ENCODE assay signal across 15 mouse cellular contexts in genomic region chr10:86212062-86212461, GRCm38 (mm10).
DNase-seq lines count a peak whose midpoint lies in the region; ATAC-seq and TF ChIP-seq lines count a peak whose summit lies in the region.
"Had no signal": no experiment of that assay in that cellular context is flagged by ENCODE, and none has a peak within 500 bp of the region (broad histone marks: within the 10 kb centered on the region; RNA-seq: fewer than 3 reads in every experiment).

No protein-coding gene starts in this region.

- intact Hi-C loops in gastrocnemius, postnatal 36 days (cut with DNase I), result no loop called here

- TF ChIP-seq POLR2A in kidney, adult 2 months (IDR thresholded peaks at IDR 0.05; ENCODE audit: low read depth, low read length), result no peak

- no peak for ATAC-seq in kidney, embryonic 16.5 days (ENCODE audit: low FRiP score, low TSS enrichment)
- ATAC-seq in lung, embryonic 16.5 days (ENCODE audit: low read depth), result peak; percentile 91
- no peak for ATAC-seq in hindbrain, embryonic 12.5 days (ENCODE audit: low FRiP score)
- no peak for ATAC-seq in midbrain, embryonic 15.5 days (replicated peaks)
- ATAC-seq: hindbrain, postnatal 0 days; midbrain, embryonic 16.5 days had no signal

- no peaks in the 10 kb centered on the region for H3K9me3 ChIP-seq in kidney, embryonic 16.5 days (ENCODE audit: low read length)
- H3K9me3 ChIP-seq in lung, embryonic 16.5 days (ENCODE audit: control insufficient read depth, low read length), result 0 out of 2 replicates have a peak, but pooled peaks cover 2% of the 10 kb centered on the region
- H3K9me3 ChIP-seq in hindbrain, embryonic 12.5 days (replicated peaks), result 0 out of 2 replicates have a peak, but pooled peaks cover 2% of the 10 kb centered on the region
- H3K9me3 ChIP-seq in midbrain, embryonic 15.5 days, result no peaks in the 10 kb centered on the region
- H3K9me3 ChIP-seq: forebrain, embryonic 10.5 days; neural tube, embryonic 13.5 days had no signal

- WGBS in kidney, adult 2 months, result 80% methylated on average over 4 of the region's 4 CpGs
- 66% methylated on average over 4 of the region's 4 CpGs for WGBS in kidney, embryonic 16.5 days
- WGBS in lung, embryonic 16.5 days, result 45% methylated on average over 4 of the region's 4 CpGs
- WGBS in hindbrain, embryonic 12.5 days, result 78% methylated on average over 4 of the region's 4 CpGs
- WGBS in midbrain, embryonic 15.5 days, result 90% methylated on average over 4 of the region's 4 CpGs

- peak; percentile 56 for DNase-seq in kidney, adult 2 months
- DNase-seq in gastrocnemius, adult 8-10 months (ENCODE audit: low spot score in 2 of 2), result peak; percentile 34 to 59
- peak; percentile 38 to 52 for DNase-seq in gastrocnemius, postnatal 36 days
- DNase-seq: right cerebral cortex, adult 18-20 months; thymus, postnatal 4 days had no signal

- TF ChIP-seq CTCF in kidney, adult 2 months (conservative IDR thresholded peaks at IDR 0.05; ENCODE audit: insufficient read depth, insufficient read length, low read depth, low read length), result no peak

- no peak overlapping the region for H3K4me2 ChIP-seq in kidney, embryonic 16.5 days (replicated peaks; ENCODE audit: low read depth, low read length)
- H3K4me2 ChIP-seq in lung, embryonic 16.5 days (ENCODE audit: low read depth, low read length), result no peak overlapping the region
- H3K4me2 ChIP-seq in hindbrain, embryonic 12.5 days (replicated peaks), result no peak overlapping the region
- H3K4me2 ChIP-seq in midbrain, embryonic 15.5 days, result no peak overlapping the region
- H3K4me2 ChIP-seq: embryonic facial prominence, embryonic 13.5 days; neural tube, embryonic 13.5 days had no signal

- H3K4me3 ChIP-seq in kidney, adult 2 months (ENCODE audit: insufficient read depth, low read depth, low read length), result no peak overlapping the region
- no peak overlapping the region for H3K4me3 ChIP-seq in kidney, embryonic 16.5 days (ENCODE audit: low read length)
- H3K4me3 ChIP-seq in lung, embryonic 16.5 days (ENCODE audit: low read length), result no peak overlapping the region
- H3K4me3 ChIP-seq in hindbrain, embryonic 12.5 days, result no peak overlapping the region
- no peak overlapping the region for H3K4me3 ChIP-seq in midbrain, embryonic 15.5 days
- H3K4me3 ChIP-seq: embryonic facial prominence, embryonic 13.5 days; forebrain, embryonic 10.5 days; layer of hippocampus, adult 2 months; neural tube, embryonic 13.5 days had no signal

- no peaks in the 10 kb centered on the region; the same call in 1 of the 2 replicates for H3K4me1 ChIP-seq in kidney, adult 2 months (ENCODE audit: control insufficient read depth, insufficient read depth, low read length)
- no peaks in the 10 kb centered on the region for H3K4me1 ChIP-seq in kidney, embryonic 16.5 days (ENCODE audit: insufficient read depth, low read length)
- H3K4me1 ChIP-seq in lung, embryonic 16.5 days (replicated peaks; ENCODE audit: control insufficient read depth, insufficient read depth, low read length), result peaks cover 6% of the 10 kb centered on the region
- no peaks in the 10 kb centered on the region for H3K4me1 ChIP-seq in hindbrain, embryonic 12.5 days
- no peaks in the 10 kb centered on the region for H3K4me1 ChIP-seq in midbrain, embryonic 15.5 days
- H3K4me1 ChIP-seq: embryonic facial prominence, embryonic 13.5 days; forebrain, embryonic 10.5 days; neural tube, embryonic 13.5 days had no signal

- no peaks in the 10 kb centered on the region for H3K36me3 ChIP-seq in kidney, adult 2 months (ENCODE audit: control insufficient read depth, insufficient read depth, low read length)
- no peaks in the 10 kb centered on the region for H3K36me3 ChIP-seq in kidney, embryonic 16.5 days (ENCODE audit: insufficient read depth, low read length)
- no peaks in the 10 kb centered on the region for H3K36me3 ChIP-seq in lung, embryonic 16.5 days (ENCODE audit: control insufficient read depth, insufficient read depth, low read length)
- no peaks in the 10 kb centered on the region for H3K36me3 ChIP-seq in hindbrain, embryonic 12.5 days
- no peaks in the 10 kb centered on the region for H3K36me3 ChIP-seq in midbrain, embryonic 15.5 days (replicated peaks)
- H3K36me3 ChIP-seq: embryonic facial prominence, embryonic 13.5 days; forebrain, embryonic 10.5 days; neural tube, embryonic 13.5 days had no signal

- H3K9ac ChIP-seq in kidney, embryonic 16.5 days (replicated peaks; ENCODE audit: low read length), result no peak overlapping the region
- no peak overlapping the region for H3K9ac ChIP-seq in lung, embryonic 16.5 days (ENCODE audit: low read length)
- H3K9ac ChIP-seq in hindbrain, embryonic 12.5 days, result no peak overlapping the region
- no peak overlapping the region for H3K9ac ChIP-seq in midbrain, embryonic 15.5 days
- H3K9ac ChIP-seq: embryonic facial prominence, embryonic 13.5 days; neural tube, embryonic 13.5 days had no signal

- no peaks in the 10 kb centered on the region for H3K27me3 ChIP-seq in kidney, adult 2 months (replicated peaks; ENCODE audit: control insufficient read depth, insufficient read depth, low read length)
- H3K27me3 ChIP-seq in kidney, embryonic 16.5 days (ENCODE audit: insufficient read depth, low read length), result no peaks in the 10 kb centered on the region
- H3K27me3 ChIP-seq in lung, embryonic 16.5 days (ENCODE audit: control insufficient read depth, insufficient read depth, low read depth, low read length), result no peaks in the 10 kb centered on the region
- no peaks in the 10 kb centered on the region for H3K27me3 ChIP-seq in hindbrain, embryonic 12.5 days
- no peaks in the 10 kb centered on the region for H3K27me3 ChIP-seq in midbrain, embryonic 15.5 days (replicated peaks)
- H3K27me3 ChIP-seq: embryonic facial prominence, embryonic 13.5 days; neural tube, embryonic 13.5 days had no signal

- peak overlapping the region; percentile 18; the same call in 1 of the 2 replicates for H3K27ac ChIP-seq in kidney, adult 2 months (ENCODE audit: insufficient read depth, low read depth, low read length)
- no peak overlapping the region for H3K27ac ChIP-seq in kidney, embryonic 16.5 days (ENCODE audit: low read length)
- H3K27ac ChIP-seq in lung, embryonic 16.5 days (ENCODE audit: low read length), result peak overlapping the region; percentile 22; the same call in 1 of the 2 replicates
- no peak overlapping the region for H3K27ac ChIP-seq in hindbrain, embryonic 12.5 days
- no peak overlapping the region for H3K27ac ChIP-seq in midbrain, embryonic 15.5 days
- H3K27ac ChIP-seq: embryonic facial prominence, embryonic 13.5 days; forebrain, embryonic 10.5 days; hindbrain, postnatal 0 days; layer of hippocampus, adult 2 months; neural tube, embryonic 13.5 days had no signal

Comparison
In these comparisons a context has a peak if more than half of its experiments do, and no peak if none do; other contexts are left out.
1. H3K27ac ChIP-seq: peak in kidney, adult 2 months (single experiment) and lung, embryonic 16.5 days (single experiment); none in kidney, embryonic 16.5 days (single experiment), hindbrain, embryonic 12.5 days (single experiment) and midbrain, embryonic 15.5 days (single experiment).
2. Peak in every context shown above with its lines, with median percentiles within 50 percentile points of each other: DNase-seq.